Mouse (Mus musculus): ENCODE measurements around the gene Epha8. TPM values are rescaled to one million over a fixed set of nuclear protein-coding genes. Genes with fewer than 3 reads are reported as not detected.

Epha8 gene
- total RNA-seq, 2 experiments from 2014 or later = 0.10 to 0.22 TPM

DNA sequence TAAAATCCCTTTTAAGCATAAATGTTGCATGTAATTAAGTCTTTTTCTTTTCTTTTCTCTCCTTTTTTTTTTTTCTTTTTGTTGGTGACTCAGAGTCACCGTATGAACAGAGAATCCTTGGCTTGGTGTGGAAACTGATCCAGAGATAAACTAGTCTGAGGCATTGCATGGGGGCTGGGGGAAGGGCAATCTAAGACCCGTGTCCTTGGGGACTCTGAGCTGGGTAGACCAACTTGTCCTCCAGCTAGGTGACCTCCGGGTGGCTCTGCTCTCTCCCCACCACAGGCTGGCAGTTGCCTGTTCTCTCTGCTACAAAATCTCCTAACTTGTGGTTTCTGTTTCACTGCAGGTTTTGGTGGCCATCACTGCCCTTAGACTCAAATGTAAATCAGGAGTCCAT lies 3.5 kb upstream of the Epha8 start:
- DNase-seq (ENCODE audit: low spot score in 2 of 2) = no peak

DNA sequence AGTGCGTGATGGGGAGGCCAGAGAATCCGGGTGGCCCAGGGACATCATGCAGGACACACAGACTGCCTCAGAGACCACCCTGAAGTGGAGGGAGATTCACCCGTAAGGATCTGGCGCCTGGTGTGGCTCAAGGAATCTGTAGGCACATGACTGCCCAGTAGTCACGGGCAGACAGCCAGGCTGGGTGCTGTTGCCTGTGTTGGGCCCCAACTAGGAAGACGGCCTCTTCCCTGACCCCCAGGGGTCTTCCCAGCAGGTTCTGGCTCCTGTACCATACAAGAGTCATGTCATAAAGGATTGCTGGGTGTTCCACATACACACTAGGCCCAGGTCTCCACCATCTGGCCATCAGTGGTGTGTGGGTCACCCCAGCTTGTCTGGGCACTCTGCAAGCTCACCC lies 2.1 kb downstream of the Epha8 start:
- DNase-seq (ENCODE audit: low spot score in 2 of 2) = no peak

GRCm38 (mm10) chr4:136949266-136949989 lies 7.2 kb downstream of the Epha8 start:
- no peak for DNase-seq (ENCODE audit: low spot score in 2 of 2)

DNA sequence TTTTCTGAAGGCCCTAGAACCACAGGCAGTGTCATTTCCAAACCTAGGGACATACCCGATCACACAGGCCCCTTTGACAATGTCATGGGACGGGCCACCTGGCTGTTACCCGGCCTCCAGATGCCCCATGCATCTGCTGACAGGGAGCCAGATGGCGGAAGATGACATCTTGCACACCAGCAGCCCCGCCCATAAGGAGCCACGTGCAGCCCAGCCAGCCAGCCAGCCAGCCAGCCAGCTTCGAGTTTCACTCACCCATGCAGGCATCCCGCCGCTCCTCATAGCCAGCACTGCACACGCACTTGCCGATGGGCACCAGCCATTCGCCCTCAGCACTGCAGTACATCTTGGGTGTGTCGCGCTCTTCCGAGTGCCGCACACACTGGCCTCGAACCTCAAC lies 11.2 kb downstream of the Epha8 start:
- DNase-seq (ENCODE audit: low spot score in 2 of 2) = no peak

GRCm38 (mm10) chr4:136944558-136945350 lies 11.9 kb downstream of the Epha8 start:
- DNase-seq (ENCODE audit: low spot score in 2 of 2) = no peak

GRCm38 (mm10) chr4:136943175-136943574 lies 13.4 kb downstream of the Epha8 start:
- no peak for DNase-seq (ENCODE audit: low spot score in 2 of 2)

DNA sequence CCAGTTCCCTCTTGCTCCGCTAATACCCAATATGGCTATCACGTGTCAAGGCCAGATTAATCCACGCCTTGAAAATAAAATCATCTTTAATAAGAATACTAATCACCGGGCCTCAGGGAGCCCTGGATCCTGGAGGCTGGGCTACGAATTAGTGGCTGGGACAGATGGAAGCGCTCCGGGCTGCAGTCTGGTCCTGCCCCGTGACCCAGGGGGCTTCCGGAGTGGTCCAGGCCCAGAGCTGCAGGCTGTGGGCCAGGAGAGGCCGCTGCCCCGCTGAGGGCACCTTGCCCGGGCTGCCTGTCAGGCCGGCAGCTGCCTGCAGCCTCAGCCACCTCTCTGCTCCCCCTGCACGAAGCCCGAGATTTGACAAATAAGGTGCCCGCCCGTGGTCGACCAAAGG lies 13.9 kb downstream of the Epha8 start:
- DNase-seq (ENCODE audit: low spot score in 2 of 2) = no peak

DNA sequence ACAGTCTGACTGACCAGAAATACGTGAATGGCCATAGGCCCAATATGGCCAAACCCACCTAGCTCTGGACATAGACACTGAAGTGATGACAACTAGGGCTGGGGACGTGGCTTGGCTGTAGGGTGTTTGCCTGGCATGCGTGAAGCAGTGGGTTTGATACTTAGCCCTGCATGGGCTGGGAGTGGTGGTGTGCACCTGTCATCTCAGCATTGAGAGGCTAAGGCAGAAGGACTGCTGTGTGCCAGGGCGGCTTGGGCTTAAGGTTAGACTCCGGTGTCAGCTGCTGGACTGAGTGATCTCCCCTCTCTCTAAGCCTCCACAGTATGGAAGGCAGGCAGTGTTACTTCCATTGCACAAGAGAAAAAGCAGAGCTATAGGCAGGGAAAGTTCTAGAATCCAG lies 18.7 kb downstream of the Epha8 start:
- no peak for DNase-seq (ENCODE audit: low spot score in 2 of 2)

GRCm38 (mm10) chr4:136937344-136937743 lies 19.3 kb downstream of the Epha8 start:
- no peak for DNase-seq (ENCODE audit: low spot score in 2 of 2)

DNA sequence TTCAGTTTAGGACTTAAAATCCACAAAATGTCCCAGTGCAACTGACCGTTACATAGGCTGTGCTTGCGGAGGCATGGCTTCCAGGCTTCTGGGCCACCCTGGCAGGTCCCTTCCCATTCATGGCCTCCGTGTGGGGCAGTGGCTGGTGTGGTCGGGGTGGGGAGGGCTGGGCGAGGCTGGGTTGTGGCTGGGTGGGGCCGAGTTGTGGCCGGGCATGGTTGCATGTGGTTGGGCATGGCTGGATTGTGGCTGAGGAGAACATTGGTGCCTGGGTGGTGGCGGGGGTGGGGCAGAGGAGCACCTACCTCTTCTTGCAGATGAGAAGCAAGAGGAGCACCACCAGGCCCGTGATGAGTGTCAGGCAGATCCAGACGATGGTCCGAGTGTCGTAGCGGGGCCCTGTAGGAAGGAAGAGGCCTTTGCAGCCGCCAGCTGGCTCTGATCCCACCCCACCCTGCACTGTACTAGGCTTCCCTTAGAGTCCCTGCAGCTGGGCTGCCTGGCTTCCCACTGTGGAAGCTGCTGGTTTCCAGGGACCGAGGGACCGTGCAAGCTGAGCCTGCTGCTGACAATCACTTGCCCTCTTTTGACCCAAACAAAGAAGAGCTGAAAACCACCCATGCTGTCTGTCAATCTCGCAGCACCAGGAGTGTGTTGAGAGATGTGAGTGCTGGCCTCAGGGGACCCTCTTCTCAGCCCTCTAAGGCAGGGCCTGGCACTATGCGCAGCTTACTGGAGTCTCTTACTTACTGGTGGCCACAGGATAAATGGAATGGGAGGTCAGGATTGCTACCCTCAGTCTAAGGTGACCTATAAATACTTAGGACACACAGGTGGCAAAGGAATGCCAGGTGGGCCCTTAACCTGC lies 21.6 kb downstream of the Epha8 start:
- no peak for DNase-seq (ENCODE audit: low spot score in 2 of 2)

- DNase-seq (ENCODE audit: low spot score in 2 of 2) = no peak
Observed at GRCm38 (mm10) chr4:136930474-136930873, 26.1 kb downstream of the Epha8 start.

DNA sequence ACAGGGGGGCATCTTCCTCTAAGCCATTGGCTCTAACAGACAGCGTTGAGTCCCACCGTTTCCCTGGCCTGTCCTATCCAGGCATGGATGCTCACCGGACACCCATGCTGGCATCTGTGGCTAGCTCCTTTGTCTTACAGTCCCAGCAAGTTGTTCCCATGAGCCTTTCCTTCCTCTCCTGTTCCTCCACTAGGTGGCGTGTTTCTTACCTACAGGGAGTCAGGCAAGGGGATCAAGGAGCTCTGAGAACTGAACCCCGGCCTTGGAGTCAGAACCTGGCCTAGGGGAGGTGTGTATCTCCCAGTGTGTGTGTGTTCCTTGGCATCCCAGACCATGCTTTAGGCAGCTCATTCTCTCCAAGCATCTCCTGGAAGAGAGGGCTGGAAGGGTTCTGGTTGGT lies 27.7 kb downstream of the Epha8 start:
- DNase-seq (ENCODE audit: low spot score in 2 of 2) = peak in 1 of 2 experiments; percentile 25

DNA sequence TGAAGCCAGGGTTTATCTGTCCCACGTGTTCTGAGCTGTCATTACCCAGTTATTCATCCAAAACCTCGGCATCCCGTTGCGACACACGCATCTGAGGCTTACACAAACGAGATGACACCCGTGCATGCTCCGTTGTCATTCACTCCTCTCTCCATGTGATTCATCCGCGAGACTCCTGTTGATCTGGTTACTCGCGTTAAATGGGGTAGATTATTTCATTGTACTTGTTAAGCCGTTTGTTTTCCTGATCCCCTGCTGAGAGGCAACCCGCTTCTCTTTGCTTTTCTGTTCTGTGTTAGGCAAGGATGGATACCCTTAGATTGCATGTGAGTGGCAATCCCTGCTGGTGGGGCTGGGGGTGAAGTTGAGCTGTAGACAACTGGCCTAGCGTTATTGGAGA lies 30.8 kb downstream of the Epha8 start:
- DNase-seq (ENCODE audit: low spot score in 2 of 2) = no peak

- peak; percentile 67 to 74 for DNase-seq (ENCODE audit: low spot score in 2 of 2)
Observed at GRCm38 (mm10) chr4:136924529-136924928, 32.1 kb downstream of the Epha8 start.

DNA sequence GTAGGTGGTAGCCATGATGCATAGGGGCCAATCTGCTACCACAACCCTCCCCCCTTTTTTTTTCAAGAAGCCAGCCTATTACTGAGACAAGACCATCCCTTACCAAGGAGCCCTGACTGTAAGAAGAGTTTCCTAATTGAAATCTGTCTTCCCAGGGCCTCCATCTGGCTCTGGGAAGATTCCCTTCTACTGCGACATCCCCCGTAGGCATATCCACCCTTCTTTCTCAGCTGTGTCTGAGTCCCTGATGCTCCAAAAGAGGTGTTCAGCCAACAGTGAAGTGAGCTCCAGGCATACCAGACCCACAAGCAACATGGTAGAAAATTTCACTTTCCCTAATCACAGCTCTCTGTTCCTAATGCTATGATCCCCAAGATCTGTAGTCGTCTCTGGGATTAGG lies 37.1 kb downstream of the Epha8 start:
- DNase-seq (ENCODE audit: low spot score in 2 of 2) = no peak

GRCm38 (mm10) chr4:136918834-136919233 lies 37.8 kb downstream of the Epha8 start:
- no peak for DNase-seq (ENCODE audit: low spot score in 2 of 2)

DNA sequence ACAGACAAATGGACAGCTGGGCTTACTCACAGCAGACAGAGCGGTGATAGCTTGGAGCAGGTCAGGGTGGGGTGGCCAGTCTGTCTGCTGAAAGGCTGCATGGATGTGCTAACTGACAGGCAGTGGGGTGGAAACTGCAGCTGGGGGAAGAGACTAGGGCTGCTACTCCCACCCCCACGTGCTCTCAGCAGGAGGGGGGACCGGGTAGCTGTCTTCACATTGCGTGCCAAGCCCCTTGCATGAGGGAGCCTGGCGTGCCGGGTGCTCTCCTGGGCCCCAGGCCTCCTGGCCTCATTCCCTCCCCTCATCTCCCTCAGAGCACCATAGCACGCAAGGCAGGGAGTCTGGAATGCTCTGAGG lies 39.5 kb downstream of the Epha8 start:
- DNase-seq (ENCODE audit: low spot score in 2 of 2) = no peak

DNA sequence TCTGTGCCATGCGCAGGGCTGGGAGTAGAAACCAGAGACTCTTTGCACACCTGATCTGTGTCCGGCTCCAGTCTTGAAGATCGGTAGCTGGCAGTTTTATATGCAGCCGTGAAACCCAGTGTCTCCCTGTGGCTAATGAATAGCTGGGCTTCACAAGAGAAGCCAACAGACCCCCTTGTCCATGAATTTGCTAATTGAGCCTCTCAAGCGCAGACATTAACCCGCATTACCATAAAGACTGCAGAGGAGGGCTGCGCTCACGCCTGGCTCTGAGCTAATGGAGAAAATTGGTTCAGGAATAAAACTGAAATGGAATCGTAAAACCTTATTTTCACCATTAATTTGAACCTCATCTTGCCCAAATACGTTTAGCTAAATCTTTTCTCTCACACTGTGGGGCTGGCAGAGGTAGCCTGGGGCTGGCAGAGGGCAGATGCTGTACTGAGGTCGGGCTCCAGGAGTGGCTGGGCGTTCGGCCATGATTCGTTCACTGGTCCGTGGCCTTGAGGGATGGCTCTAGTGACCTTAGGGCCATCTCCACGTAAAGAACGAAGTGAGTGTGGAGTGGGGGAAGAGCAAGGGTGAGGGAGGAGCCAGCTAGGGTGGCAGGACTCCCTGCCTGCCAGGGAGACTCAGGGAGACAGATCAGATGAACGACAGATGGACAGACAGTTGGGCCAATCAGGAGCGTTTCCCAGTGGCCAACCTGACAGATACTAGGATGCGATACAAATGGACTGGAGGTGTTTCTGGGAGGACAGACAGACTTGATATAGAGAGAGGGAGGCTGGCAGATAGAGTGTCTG lies 40.1 kb downstream of the Epha8 start:
- no peak for DNase-seq (ENCODE audit: low spot score in 2 of 2)

DNA sequence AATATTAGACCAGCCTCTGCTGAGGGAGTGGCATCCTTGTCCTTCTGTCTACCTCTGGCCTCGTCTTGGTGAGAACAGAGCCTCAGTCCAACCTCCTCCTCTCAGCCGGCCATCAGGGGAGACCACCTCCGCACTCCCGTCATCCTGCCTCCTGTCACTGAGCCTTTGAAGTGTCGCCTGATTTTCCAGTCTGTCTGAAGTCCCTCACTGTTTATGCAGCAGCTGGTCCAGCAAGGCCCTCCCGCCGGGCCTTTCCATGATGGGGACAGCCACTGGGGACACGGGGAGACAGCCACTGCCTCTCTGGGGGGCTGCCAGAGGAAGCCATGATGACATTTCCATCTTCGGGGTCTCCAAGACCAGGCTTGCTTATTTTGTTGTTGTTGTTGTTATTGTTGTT lies 43.8 kb downstream of the Epha8 start:
- DNase-seq (ENCODE audit: low spot score in 2 of 2) = no peak

DNA sequence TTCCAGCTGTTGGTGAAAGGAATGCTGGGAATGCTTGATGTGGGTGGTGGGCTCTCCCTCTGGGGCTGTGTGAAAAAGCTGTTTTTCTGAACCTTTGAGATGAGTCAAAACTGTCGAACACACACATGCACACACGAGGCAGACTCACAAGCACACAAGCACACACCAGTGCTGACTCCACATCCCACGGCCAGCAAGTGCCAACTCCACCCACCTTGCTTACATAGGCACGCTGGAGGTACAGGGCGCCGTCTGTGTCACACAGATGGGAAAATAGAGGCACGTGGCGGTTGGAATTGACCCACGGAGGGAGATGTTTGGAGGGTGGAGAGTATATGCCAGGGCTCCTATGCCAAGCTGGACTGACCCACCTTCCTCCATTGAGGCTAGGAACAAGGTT lies 44.8 kb downstream of the Epha8 start:
- no peak for DNase-seq (ENCODE audit: low spot score in 2 of 2)

GRCm38 (mm10) chr4:136911211-136911646 lies 45.4 kb downstream of the Epha8 start:
- DNase-seq (ENCODE audit: low spot score in 2 of 2) = no peak

Measured in adrenal gland, adult 18-20 months (tissue).